Mouse (Mus musculus) spleen, adult 2 months (tissue): ENCODE results near the gene Pitpna. TPM values are rescaled to one million over a fixed set of nuclear protein-coding genes. Genes with fewer than 3 reads are reported as not detected.

Experiments used
- DNase-seq, 2 experiments: peaks; one replicate each; pipeline versions ENCODE4 v3.0.0 to v3.0.0-alpha.2; 2012 to 2021; ENCODE audit warnings: low spot score in 2 of 2, low read depth in 1 of 2
- H3K27ac ChIP-seq: fragments of 200-500 bp; 2 replicates; pipeline ENCODE4 v1.5.1; 2012; ENCODE audit warnings: low read length, inconsistent platforms; ENCODE audit not compliant: insufficient read depth
- H3K27me3 ChIP-seq: fragments of 200-500 bp; 2 replicates; pipeline ENCODE4 v1.6.1; 2012; ENCODE audit warnings: mild to moderate bottlenecking, moderate library complexity, low read length, inconsistent platforms; ENCODE audit not compliant: control insufficient read depth, insufficient read depth
- H3K36me3 ChIP-seq: fragments of 200-500 bp; 2 replicates; pipeline ENCODE4 v1.6.1; 2012; ENCODE audit warnings: mild to moderate bottlenecking, low read length, inconsistent platforms; ENCODE audit not compliant: control insufficient read depth, insufficient read depth
- H3K4me1 ChIP-seq: fragments of 200-500 bp; 2 replicates; pipeline ENCODE4 v1.6.1; 2011; ENCODE audit warnings: inconsistent platforms; ENCODE audit not compliant: control insufficient read depth, insufficient read depth, insufficient read length
- H3K4me3 ChIP-seq: fragments of 200-500 bp; 2 replicates; pipeline ENCODE4 v1.5.1; 2011; ENCODE audit warnings: mild to moderate bottlenecking, inconsistent platforms; ENCODE audit not compliant: insufficient read depth, insufficient read length; ENCODE audit errors: extremely low read depth
- CTCF ChIP-seq: fragments of 200-500 bp; IDR thresholded peaks from 2 replicates; pipeline ENCODE4 v1.5.1; 2011; ENCODE audit warnings: mild to moderate bottlenecking, inconsistent platforms; ENCODE audit not compliant: insufficient read depth, insufficient read length, insufficient replicate concordance; ENCODE audit errors: extremely low read depth
- POLR2A ChIP-seq: fragments of 200-500 bp; IDR thresholded peaks from 2 replicates; pipeline ENCODE4 v1.6.1; 2011; ENCODE audit warnings: low read depth, low read length, inconsistent platforms
- whole genome bisulfite sequencing: fragments of 180-500 bp; shearing (Covaris S2); methylation state at CpG from one replicate; pipeline ENCODE4 v1.1.7; 2018; 5-methylcytosine and 5-hydroxymethylcytosine counted together
- polyA plus RNA-seq: library from polyadenylated mRNA; depleted of rRNA; stranded (reverse); fragments of >200 nt; gene quantifications from 2 replicates; pipeline ENCODE4 v1.2.3, GENCODE M21; 2012

Gene Pitpna
- polyA plus RNA-seq, 1 experiment: 51.7 TPM

DNA sequence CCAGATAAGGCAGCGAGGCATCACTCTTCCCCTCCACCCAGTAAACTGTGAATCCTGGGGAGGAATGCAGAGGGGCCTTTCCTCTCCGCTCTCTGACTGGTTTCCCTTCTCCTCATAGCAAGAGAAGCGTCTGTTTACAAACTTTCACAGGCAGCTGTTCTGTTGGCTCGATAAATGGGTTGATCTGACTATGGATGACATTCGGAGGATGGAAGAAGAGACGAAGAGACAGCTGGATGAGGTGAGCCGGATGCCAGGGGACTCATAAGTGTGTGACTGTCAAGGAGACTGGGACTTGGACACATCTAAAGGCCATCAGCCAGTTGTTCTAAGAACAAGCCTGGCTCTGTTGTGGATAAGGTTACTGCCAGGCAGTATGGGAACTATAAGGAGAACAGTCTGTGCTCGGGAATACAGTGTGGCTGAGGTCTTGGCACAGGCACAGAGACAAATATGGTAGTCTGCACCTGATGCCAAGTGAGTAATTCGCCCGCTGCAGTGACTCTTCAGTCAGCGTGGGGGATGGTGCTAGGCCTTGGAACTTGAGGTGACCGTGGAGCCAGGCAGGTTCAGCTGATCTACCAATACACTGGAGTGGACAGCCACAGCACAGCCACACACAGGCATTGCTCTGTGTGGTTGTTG, 32.4 kb downstream of the Pitpna start:
- Histone ChIP-seq H3K27me3 (no peaks in the 10 kb centered on the region), H3K4me1 (peaks cover 16% of the 10 kb centered on the region), H3K27ac (no peak overlapping the region), H3K4me3 (no peak overlapping the region), H3K36me3 (peaks cover 20% of the 10 kb centered on the region)
- TF ChIP-seq POLR2A: no peak
- TF ChIP-seq CTCF: no peak
- no peak for DNase-seq
- 91% methylated on average over 12 of the region's 12 CpGs for WGBS

DNA sequence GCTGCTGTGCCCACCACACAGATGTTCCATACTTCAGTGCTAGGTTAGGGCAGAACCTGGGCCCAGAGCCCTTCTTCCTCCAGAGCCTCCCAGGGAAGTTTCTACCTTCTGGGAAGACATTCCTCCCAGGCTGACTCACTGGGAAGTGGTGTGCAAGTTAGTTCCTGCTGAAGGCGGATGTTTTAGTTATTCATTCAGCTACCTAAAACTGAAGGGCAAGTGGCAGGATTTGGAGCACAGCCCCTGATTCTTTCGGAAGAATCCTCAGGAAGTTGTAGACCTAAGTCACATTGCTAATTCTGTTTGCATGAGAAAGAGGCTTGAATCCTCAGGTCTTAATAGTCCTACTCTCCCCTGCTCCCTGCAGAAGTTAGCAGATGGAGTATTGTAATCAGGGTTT, 33.5 kb downstream of the Pitpna start:
- H3K27ac ChIP-seq: no peak overlapping the region
- 81% methylated on average over 2 of the region's 2 CpGs for WGBS
- H3K36me3 ChIP-seq: peaks cover 28% of the 10 kb centered on the region
- no peak for TF ChIP-seq CTCF
- TF ChIP-seq POLR2A: no peak
- no peak overlapping the region for H3K4me3 ChIP-seq
- no peaks in the 10 kb centered on the region for H3K27me3 ChIP-seq
- peaks cover 19% of the 10 kb centered on the region for H3K4me1 ChIP-seq
- no peak for DNase-seq

DNA sequence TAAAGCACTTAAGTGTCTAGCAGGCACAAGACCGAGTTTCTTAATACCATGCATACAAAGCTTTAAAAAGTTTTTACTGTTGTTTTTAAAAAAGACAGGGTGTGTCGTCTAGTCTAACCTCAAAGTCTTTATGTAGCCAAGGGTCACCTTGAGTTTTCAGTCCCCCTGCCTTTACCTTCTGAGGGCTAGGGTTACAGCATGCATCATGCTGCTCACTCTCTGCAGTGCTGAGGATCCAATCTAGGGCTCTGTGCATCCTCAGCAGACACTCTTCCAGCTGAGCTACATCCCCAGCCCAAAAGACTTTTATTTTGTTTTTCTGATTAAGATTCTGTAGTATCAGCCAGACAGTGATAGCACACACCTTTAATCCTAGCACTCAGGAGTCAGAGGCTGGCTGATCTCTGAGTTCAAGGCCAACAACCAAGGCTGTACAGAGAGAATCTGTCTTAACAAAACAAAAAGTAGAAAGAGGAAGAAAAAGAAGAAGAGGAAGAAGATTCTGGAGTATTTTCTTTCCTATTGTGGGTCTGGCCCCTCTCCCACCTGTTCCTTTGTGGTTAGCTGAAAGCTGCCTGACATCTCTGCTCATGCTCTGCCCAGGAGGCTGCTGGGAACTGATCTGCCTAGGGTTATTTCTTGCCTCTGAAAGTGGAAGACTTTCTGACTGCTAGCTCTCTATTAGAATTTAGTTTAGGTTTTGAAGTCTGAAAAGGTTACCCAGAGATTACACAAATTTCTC, 34.9 kb downstream of the Pitpna start:
- peaks cover 35% of the 10 kb centered on the region for H3K36me3 ChIP-seq
- H3K4me3 ChIP-seq: no peak overlapping the region
- peak in 1 of 2 experiments; percentile 54 for DNase-seq
- H3K27ac ChIP-seq: peak overlapping the region; percentile 92
- no peaks in the 10 kb centered on the region for H3K27me3 ChIP-seq
- 36% methylated on average over 2 of the region's 2 CpGs for WGBS
- peaks cover 19% of the 10 kb centered on the region for H3K4me1 ChIP-seq
- TF ChIP-seq CTCF (no peak), POLR2A (no peak)

DNA sequence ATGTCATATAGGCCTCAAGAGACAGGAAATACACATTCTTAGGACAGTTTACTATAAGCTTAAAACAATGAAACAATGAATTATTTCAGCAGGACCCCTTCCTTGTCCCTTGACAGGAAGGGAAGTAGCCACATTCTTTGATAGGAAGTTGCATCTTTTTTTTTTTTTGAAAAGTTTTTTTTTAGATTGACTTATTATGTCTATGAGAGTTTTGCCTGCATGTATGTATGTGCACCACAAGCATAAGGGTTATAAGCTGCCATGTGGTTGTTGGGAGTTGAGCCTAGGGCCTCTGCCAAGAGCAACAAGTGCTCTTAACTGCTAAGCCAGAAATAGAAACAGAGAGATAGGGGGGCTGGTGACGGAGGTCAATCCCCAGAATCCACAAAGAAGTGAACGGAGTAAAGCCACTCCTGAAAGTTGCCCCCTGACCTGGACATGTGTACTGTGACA, 36.2 kb downstream of the Pitpna start:
- DNase-seq: no peak
- TF ChIP-seq CTCF (no peak), POLR2A (no peak)
- Histone ChIP-seq H3K4me1 (peaks cover 19% of the 10 kb centered on the region), H3K4me3 (no peak overlapping the region), H3K27me3 (no peaks in the 10 kb centered on the region), H3K27ac (peak overlapping the region; percentile 92), H3K36me3 (peaks cover 36% of the 10 kb centered on the region)
- 51% methylated on average over 2 of the region's 2 CpGs for WGBS

DNA sequence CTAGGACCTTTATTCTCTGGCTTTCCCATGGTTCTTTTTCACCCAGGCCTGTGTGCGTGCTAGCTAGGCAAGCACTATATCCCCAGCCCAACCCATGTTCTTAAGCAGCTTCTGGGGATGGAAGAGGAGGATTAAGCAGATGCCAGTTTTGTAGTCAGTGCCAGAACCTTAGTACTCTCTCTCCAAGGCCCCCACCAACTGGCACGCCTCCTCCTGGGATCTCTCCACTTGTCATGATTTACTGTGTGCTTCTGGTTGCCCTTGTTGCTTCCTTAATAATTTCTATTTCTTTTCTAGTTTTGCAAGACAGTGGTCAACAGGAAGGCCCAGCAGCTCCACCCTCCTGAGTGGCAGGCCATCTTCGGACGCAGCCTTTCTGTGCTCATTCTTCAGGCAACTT, 37.9 kb downstream of the Pitpna start:
- no peak overlapping the region for H3K27ac ChIP-seq
- H3K27me3 ChIP-seq: no peaks in the 10 kb centered on the region
- peaks cover 31% of the 10 kb centered on the region for H3K36me3 ChIP-seq
- no peak overlapping the region for H3K4me3 ChIP-seq
- TF ChIP-seq CTCF: no peak
- no peak for TF ChIP-seq POLR2A
- no peak for DNase-seq
- 90% methylated on average over 4 of the region's 4 CpGs for WGBS
- peaks cover 19% of the 10 kb centered on the region for H3K4me1 ChIP-seq

DNA sequence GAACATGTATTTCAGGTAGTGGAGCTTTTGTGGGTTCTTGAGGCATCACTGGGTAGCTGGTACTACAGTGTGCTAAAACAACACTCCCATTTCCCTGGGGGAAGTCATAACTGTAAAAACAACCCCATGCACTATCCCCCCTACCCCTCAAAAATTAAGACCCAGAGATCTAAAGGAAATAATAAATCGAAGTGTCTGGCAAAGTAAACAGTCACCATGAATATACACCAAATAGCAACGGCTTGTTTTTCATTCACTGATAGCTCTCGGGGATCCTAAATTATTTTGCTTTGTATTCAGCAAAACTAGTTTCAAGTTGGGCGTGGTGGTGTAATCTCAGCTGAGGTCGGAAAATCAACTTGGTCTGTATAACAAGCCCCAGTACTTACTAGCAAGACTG, 42.2 kb downstream of the Pitpna start:
- TF ChIP-seq CTCF: no peak
- TF ChIP-seq POLR2A: no peak
- H3K4me3 ChIP-seq: peak overlapping the region; percentile 71; the same call in 1 of the 2 replicates
- H3K27ac ChIP-seq: peak overlapping the region; percentile 88; the same call in 1 of the 2 replicates
- H3K4me1 ChIP-seq: peaks cover 10% of the 10 kb centered on the region; the same call in 1 of the 2 replicates
- WGBS: 3% methylated on average over 5 of the region's 5 CpGs
- no peaks in the 10 kb centered on the region for H3K27me3 ChIP-seq
- DNase-seq: no peak
- peaks cover 31% of the 10 kb centered on the region for H3K36me3 ChIP-seq

DNA sequence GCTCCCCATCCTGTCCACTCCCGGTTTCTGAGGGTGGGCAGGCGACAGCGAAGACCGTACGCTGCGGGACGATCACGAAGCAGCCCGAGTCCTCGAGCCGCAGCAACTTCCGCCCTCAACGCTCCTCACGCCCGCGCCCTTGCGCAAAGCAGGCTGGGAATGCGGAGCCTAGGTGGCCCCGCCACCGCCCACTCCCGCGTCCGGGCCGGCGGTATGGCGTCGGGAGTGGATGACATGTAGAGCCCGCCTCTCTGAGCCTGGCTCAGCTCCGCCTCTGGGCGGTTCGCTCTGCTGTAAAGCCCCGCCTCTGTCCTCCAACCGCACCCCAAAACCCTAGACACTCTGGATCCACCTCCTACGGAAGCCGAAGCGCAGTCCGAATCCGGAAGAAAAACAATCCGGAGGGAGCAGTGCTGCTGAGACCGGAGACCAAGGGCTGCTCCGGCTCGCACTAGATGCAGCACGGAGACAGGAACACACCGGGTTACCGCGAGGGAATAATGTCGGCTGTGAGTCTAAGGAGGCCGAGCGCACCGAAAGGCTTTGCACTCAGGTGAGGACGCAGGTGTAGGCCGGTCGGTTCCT, 42.8 kb downstream of the Pitpna start, which contains the start of gene Inpp5k:
Gene Inpp5k, plus strand, starts transcription at position 344 of the 585 bp plus-strand sequence.
- under 1% methylated on average over 52 of the region's 53 CpGs for WGBS
- no peak for TF ChIP-seq CTCF
- peak; percentile 92 for TF ChIP-seq POLR2A
- peaks cover 30% of the 10 kb centered on the region for H3K36me3 ChIP-seq

More for the DNA sequence above, 42.8 kb downstream of the Pitpna start, which contains the start of gene Inpp5k:
- Histone ChIP-seq H3K27ac (peak within 1 kb of the TSS; percentile 88), H3K27me3 (no peaks in the 10 kb centered on the region), H3K4me3 (peak within 1 kb of the TSS; percentile 88), H3K4me1 (peaks cover 6% of the 10 kb centered on the region; the same call in 1 of the 2 replicates)
- peak; percentile 93 to 95 for DNase-seq
